Mouse (Mus musculus) stomach, embryonic 15.5 days (tissue): ENCODE measurements around the gene Nae1. TPM values are rescaled to one million over a fixed set of nuclear protein-coding genes. Genes with fewer than 3 reads are reported as not detected.
"Not testable (repeated sequence)": the region's sequence is repeated elsewhere in the genome, so short reads cannot be mapped to it uniquely, and the experiment has no call there.

Source experiments
- ATAC-seq: fragments of 200-750 bp; cut with Nextera tagmentation; 2 replicates; pipeline ENCODE4 v1.8.0; 2017; ENCODE audit warnings: low read depth, moderate number of reproducible peaks, moderate TSS enrichment; ENCODE audit not compliant: insufficient read depth, low FRiP score
- H3K27ac ChIP-seq: fragments of 300-500 bp; sonication (generic); 2 replicates; pipeline ENCODE4 v1.5.1; 2015; ENCODE audit warnings: mild to moderate bottlenecking, inconsistent platforms
- H3K27me3 ChIP-seq: fragments of 300-500 bp; sonication (generic); replicated peaks from 2 replicates; pipeline ENCODE4 v1.6.1; 2015; ENCODE audit warnings: inconsistent platforms
- H3K36me3 ChIP-seq: fragments of 300-500 bp; sonication (generic); 2 replicates; pipeline ENCODE4 v1.6.1; 2015; ENCODE audit warnings: inconsistent platforms
- H3K4me1 ChIP-seq: fragments of 300-500 bp; sonication (generic); 2 replicates; pipeline ENCODE4 v1.6.1; 2015; ENCODE audit warnings: inconsistent platforms
- H3K4me2 ChIP-seq: fragments of 300-500 bp; sonication (generic); 2 replicates; pipeline ENCODE4 v1.6.1; 2015; ENCODE audit warnings: mild to moderate bottlenecking, inconsistent platforms
- H3K4me3 ChIP-seq: fragments of 300-500 bp; sonication (generic); replicated peaks from 2 replicates; pipeline ENCODE4 v1.5.1; 2015; ENCODE audit warnings: inconsistent platforms
- H3K9ac ChIP-seq: fragments of 300-500 bp; sonication (generic); 2 replicates; pipeline ENCODE4 v1.6.1; 2015; ENCODE audit warnings: inconsistent platforms
- H3K9me3 ChIP-seq: fragments of 300-500 bp; sonication (generic); 2 replicates; pipeline ENCODE4 v1.6.1; 2016; ENCODE audit warnings: inconsistent platforms
- WGBS: fragments of 180-500 bp; shearing (Covaris S2); methylation state at CpG from one replicate; pipeline ENCODE4 v1.1.7; 2015; 5-methylcytosine and 5-hydroxymethylcytosine counted together
- polyA plus RNA-seq: library from polyadenylated mRNA; unstranded; fragments of >200 nt; fragmentation: Nextera tagmentation; extraction: Ambion mirVana; gene quantifications from 2 replicates; pipeline ENCODE4 v1.2.1, GENCODE M21; 2015

The Nae1 gene
- polyA plus RNA-seq, result 84.4 and 91.2 TPM in 2 replicates

- Histone ChIP-seq H3K4me1 (peaks cover 10% of the 10 kb centered on the region; the same call in 1 of the 2 replicates), H3K9ac (peak within 1 kb of the TSS; percentile 90), H3K27me3 (peaks cover 10% of the 10 kb centered on the region; the same call in 1 of the 2 replicates), H3K27ac (peak within 1 kb of the TSS; percentile 83), H3K9me3 (no peaks in the 10 kb centered on the region), H3K36me3 (peaks cover 10% of the 10 kb centered on the region; the same call in 1 of the 2 replicates), H3K4me2 (peak within 1 kb of the TSS; percentile 63), H3K4me3 (peak within 1 kb of the TSS; percentile 85)
- WGBS, result under 1% methylated on average over 68 of the region's 70 CpGs
- ATAC-seq, result peak; percentile 96
These were observed at the start of gene Nae1, which contains the start of gene Car7 for GRCm38 (mm10) chr8:104533971-104534778. Gene Nae1, minus strand, starts transcription at chr8:104534637. Gene Car7, plus strand, starts transcription at chr8:104534689.

GRCm38 (mm10) chr8:104577606-104578005 is 43.2 kb upstream of the Nae1 start:
- not testable (repeated sequence) for H3K4me2 ChIP-seq, H3K4me1 ChIP-seq, H3K36me3 ChIP-seq, H3K27me3 ChIP-seq, H3K4me3 ChIP-seq, H3K27ac ChIP-seq, H3K9me3 ChIP-seq, ATAC-seq, H3K9ac ChIP-seq
- whole genome bisulfite sequencing, result 77% methylated on average over 17 of the region's 17 CpGs

GRCm38 (mm10) chr8:104576820-104577219 is 42.4 kb upstream of the Nae1 start:
- Histone ChIP-seq H3K36me3 (no peaks in the 10 kb centered on the region), H3K4me3 (no peak overlapping the region), H3K4me1 (no peaks in the 10 kb centered on the region), H3K4me2 (no peak overlapping the region), H3K9ac (no peak overlapping the region), H3K9me3 (no peaks in the 10 kb centered on the region), H3K27me3 (no peaks in the 10 kb centered on the region), H3K27ac (no peak overlapping the region)
- no peak for ATAC-seq
- WGBS, result 76% methylated on average over 3 of the region's 3 CpGs

- H3K9ac ChIP-seq, result 0 out of 2 replicates have a peak overlapping the region, but pooled peaks have one; percentile 29
- no peaks in the 10 kb centered on the region for H3K27me3 ChIP-seq
- H3K9me3 ChIP-seq, result no peaks in the 10 kb centered on the region
- WGBS, result 4% methylated on average over 26 of the region's 26 CpGs
- peak overlapping the region; percentile 89 for H3K4me2 ChIP-seq
- peak; percentile 56 for ATAC-seq
- 0 out of 2 replicates have a peak, but pooled peaks cover 7% of the 10 kb centered on the region for H3K4me1 ChIP-seq
- H3K4me3 ChIP-seq, result peak overlapping the region; percentile 49
- H3K27ac ChIP-seq, result no peak overlapping the region
- no peaks in the 10 kb centered on the region for H3K36me3 ChIP-seq
These were observed 36.3 kb upstream of the Nae1 start for GRCm38 (mm10) chr8:104570436-104571343.

- no peaks in the 10 kb centered on the region for H3K27me3 ChIP-seq
- no peak for ATAC-seq
- WGBS, result 38% methylated on average over 1 of the region's 1 CpGs
- H3K4me2 ChIP-seq, result no peak overlapping the region
- no peaks in the 10 kb centered on the region for H3K9me3 ChIP-seq
- no peak overlapping the region for H3K4me3 ChIP-seq
- H3K9ac ChIP-seq, result no peak overlapping the region
- no peaks in the 10 kb centered on the region for H3K36me3 ChIP-seq
- no peak overlapping the region for H3K27ac ChIP-seq
- H3K4me1 ChIP-seq, result 0 out of 2 replicates have a peak, but pooled peaks cover 7% of the 10 kb centered on the region
These were observed 35.1 kb upstream of the Nae1 start for GRCm38 (mm10) chr8:104569559-104569958.

GRCm38 (mm10) chr8:104565457-104565798 is 31.0 kb upstream of the Nae1 start:
- no peak overlapping the region for H3K4me3 ChIP-seq
- no peak overlapping the region for H3K9ac ChIP-seq
- H3K36me3 ChIP-seq, result no peaks in the 10 kb centered on the region
- H3K27me3 ChIP-seq, result no peaks in the 10 kb centered on the region
- no peak overlapping the region for H3K4me2 ChIP-seq
- ATAC-seq, result 0 out of 2 replicates have a peak, but pooled peaks have one; percentile 9
- H3K27ac ChIP-seq, result no peak overlapping the region
- no peaks in the 10 kb centered on the region for H3K9me3 ChIP-seq
- H3K4me1 ChIP-seq, result 0 out of 2 replicates have a peak, but pooled peaks cover 2% of the 10 kb centered on the region
- whole genome bisulfite sequencing, result 94% methylated on average over 5 of the region's 5 CpGs

- no peak overlapping the region for H3K4me3 ChIP-seq
- WGBS, result 17% methylated on average over 22 of the region's 22 CpGs
- H3K4me2 ChIP-seq, result peak overlapping the region; percentile 39
These were observed 30.4 kb upstream of the Nae1 start for GRCm38 (mm10) chr8:104564633-104565456.

GRCm38 (mm10) chr8:104560731-104561130 is 26.3 kb upstream of the Nae1 start:
- H3K27ac ChIP-seq, result no peak overlapping the region
- H3K27me3 ChIP-seq, result no peaks in the 10 kb centered on the region
- H3K9ac ChIP-seq, result no peak overlapping the region
- H3K9me3 ChIP-seq, result no peaks in the 10 kb centered on the region
- H3K4me1 ChIP-seq, result no peaks in the 10 kb centered on the region
- no peaks in the 10 kb centered on the region for H3K36me3 ChIP-seq
- H3K4me2 ChIP-seq, result no peak overlapping the region
- no peak for ATAC-seq
- H3K4me3 ChIP-seq, result no peak overlapping the region

More at GRCm38 (mm10) chr8:104564633-104565456, 30.4 kb upstream of the Nae1 start:
- peak; percentile 89 for ATAC-seq
- Histone ChIP-seq H3K27me3 (no peaks in the 10 kb centered on the region), H3K27ac (no peak overlapping the region), H3K9ac (no peak overlapping the region), H3K4me1 (no peaks in the 10 kb centered on the region), H3K36me3 (no peaks in the 10 kb centered on the region), H3K9me3 (no peaks in the 10 kb centered on the region)

GRCm38 (mm10) chr8:104557226-104557625 is 22.8 kb upstream of the Nae1 start:
- H3K4me3 ChIP-seq, result no peak overlapping the region
- ATAC-seq, result no peak
- H3K4me1 ChIP-seq, result no peaks in the 10 kb centered on the region
- no peaks in the 10 kb centered on the region for H3K27me3 ChIP-seq
- H3K27ac ChIP-seq, result no peak overlapping the region
- no peaks in the 10 kb centered on the region for H3K36me3 ChIP-seq
- no peak overlapping the region for H3K9ac ChIP-seq
- H3K4me2 ChIP-seq, result no peak overlapping the region
- WGBS, result 46% methylated on average over 7 of the region's 7 CpGs
- no peaks in the 10 kb centered on the region for H3K9me3 ChIP-seq

GRCm38 (mm10) chr8:104555191-104555590 is 20.8 kb upstream of the Nae1 start:
- no peak overlapping the region for H3K27ac ChIP-seq
- H3K4me1 ChIP-seq, result no peaks in the 10 kb centered on the region
- H3K27me3 ChIP-seq, result no peaks in the 10 kb centered on the region
- H3K9ac ChIP-seq, result no peak overlapping the region
- ATAC-seq, result no peak
- H3K4me2 ChIP-seq, result no peak overlapping the region
- WGBS, result 83% methylated on average over 4 of the region's 4 CpGs
- H3K36me3 ChIP-seq, result no peaks in the 10 kb centered on the region
- no peak overlapping the region for H3K4me3 ChIP-seq
- no peaks in the 10 kb centered on the region for H3K9me3 ChIP-seq

GRCm38 (mm10) chr8:104543440-104544045 is 9.1 kb upstream of the Nae1 start:
- Histone ChIP-seq H3K4me3 (no peak overlapping the region), H3K4me1 (peaks cover 12% of the 10 kb centered on the region), H3K36me3 (no peaks in the 10 kb centered on the region), H3K9me3 (no peaks in the 10 kb centered on the region), H3K27me3 (peaks cover 50% of the 10 kb centered on the region), H3K27ac (no peak overlapping the region), H3K9ac (no peak overlapping the region), H3K4me2 (no peak overlapping the region)
- 85% methylated on average over 8 of the region's 8 CpGs for WGBS
- ATAC-seq, result no peak
